Mouse (Mus musculus) embryonic stem cell, embryonic (primary cell): Measurements from ENCODE around the gene March5.
"Not testable (repeated sequence)": the region's sequence is repeated elsewhere in the genome, so short reads cannot be mapped to it uniquely, and the experiment has no call there.

Experiments used
- CTCF ChIA-PET, 4 experiments: fragments of 300-600 bp in 2 of 4; fragments of 350-600 bp in 2 of 4; sonication (Branson Sonifier 250); formaldehyde crosslinking; loops; one replicate each; lab custom pipeline; 2022; ENCODE audit warnings: inconsistent platforms in 2 of 4; lab: Charles Lee
- POLR2A ChIA-PET, 4 experiments: fragments of 300-600 bp in 2 of 4; fragments of 350-600 bp in 2 of 4; sonication (Branson Sonifier 250); formaldehyde crosslinking; loops; one replicate each; lab custom pipeline; 2022; ENCODE audit warnings: antibody characterized with exemption in 4 of 4, inconsistent platforms in 1 of 4; lab: Charles Lee

The March5 gene

GRCm38 (mm10) chr19:37199889-37200288 is 7.5 kb upstream of the March5 start:
- POLR2A ChIA-PET, result no interaction called here
- CTCF ChIA-PET, result interaction anchor here in 1 of 4 experiments (0.6 kb wide), 1 partner anchor 12 kb away, joined by 4 read pairs; no protein-coding TSS in a partner anchor

GRCm38 (mm10) chr19:37203371-37203770 is 4.0 kb upstream of the March5 start:
- CTCF ChIA-PET, result no interaction called here

GRCm38 (mm10) chr19:37205155-37205554 is 2.2 kb upstream of the March5 start:
- CTCF ChIA-PET, result not testable (repeated sequence)
- POLR2A ChIA-PET, result interaction anchor here in 2 of 4 experiments (0.6 to 1.7 kb wide), 4 partner anchors 10 to 267 kb away, joined by 3 to 5 read pairs (median 4); no protein-coding TSS in a partner anchor

More at GRCm38 (mm10) chr19:37203371-37203770, 4.0 kb upstream of the March5 start:
- POLR2A ChIA-PET, result no interaction called here

DNA sequence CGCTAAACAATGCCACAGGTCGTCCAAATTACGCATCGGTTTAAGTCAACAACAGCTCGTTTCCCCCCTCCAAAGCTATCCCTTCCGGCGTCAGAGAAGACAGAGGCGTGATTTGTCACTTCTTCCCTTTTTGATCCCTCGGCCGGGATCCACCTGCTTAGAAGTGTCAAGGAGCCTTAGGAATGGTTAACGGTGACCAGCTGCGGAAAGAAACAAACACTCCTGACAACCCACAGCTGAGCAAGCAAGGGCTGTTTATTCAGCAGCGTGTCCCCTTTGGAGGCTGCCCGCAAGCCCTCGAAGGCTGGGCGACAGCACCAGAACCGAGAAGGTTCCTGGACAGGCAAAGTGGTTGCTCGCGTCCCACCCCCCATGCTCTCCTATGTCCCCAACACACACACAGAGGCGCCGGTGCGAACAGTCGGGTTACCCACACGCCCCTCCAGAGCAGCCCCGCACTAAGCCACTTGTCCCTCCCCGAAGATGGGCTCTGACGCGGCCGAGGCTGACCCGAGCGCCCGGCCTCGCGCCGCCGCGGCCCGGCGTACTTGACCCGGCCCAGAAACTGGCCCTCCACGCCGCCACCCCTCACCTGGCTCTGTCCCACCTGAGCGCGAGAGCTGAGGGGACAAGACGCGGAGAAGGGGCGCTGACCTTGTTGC is 571 bp upstream of the March5 start:
- ChIA-PET POLR2A (interaction anchor here in 3 of 4 experiments (0.6 to 3.0 kb wide), 25 partner anchors 9 to 372 kb away, joined by 3 to 9 read pairs (median 4); partner anchors contain the start of genes Btaf1 (in 1 of the 3), Kif11 (in 1 of the 3) and Tnks2 (in 1 of the 3)), CTCF (interaction anchor here in 3 of 4 experiments (0.5 to 1.0 kb wide), 5 partner anchors 126 to 396 kb away, joined by 3 to 13 read pairs (median 3); no protein-coding TSS in a partner anchor)

- CTCF ChIA-PET, result interaction anchor here in 2 of 4 experiments (1.0 to 2.1 kb wide), 3 partner anchors 63 to 158 kb away, joined by 3 to 8 read pairs (median 3); no protein-coding TSS in a partner anchor
- POLR2A ChIA-PET, result interaction anchor here in 3 of 4 experiments (0.5 to 3.0 kb wide), 12 partner anchors 11 to 1054 kb away, joined by 3 to 9 read pairs (median 3); partner anchors contain the start of genes Hhex (in 1 of the 3) and Tnks2 (in 1 of the 3)
Measured at GRCm38 (mm10) chr19:37208176-37208755, 923 bp downstream of the March5 start, which contains the start of gene Cpeb3. TSS of gene Cpeb3 (minus strand) at chr19:37208601.

- CTCF ChIA-PET, result interaction anchor here in 2 of 4 experiments (1.0 to 2.1 kb wide), 3 partner anchors 64 to 158 kb away, joined by 3 to 8 read pairs (median 3); no protein-coding TSS in a partner anchor
- POLR2A ChIA-PET, result interaction anchor here in 3 of 4 experiments (0.7 to 3.0 kb wide), 12 partner anchors 11 to 375 kb away, joined by 3 to 9 read pairs (median 3); partner anchors contain the start of genes Hhex (in 1 of the 3) and Tnks2 (in 1 of the 3)
Measured at GRCm38 (mm10) chr19:37208986-37209385, 1.6 kb downstream of the March5 start.

- ChIA-PET POLR2A (interaction anchor here (0.7 to 2.4 kb wide), 12 partner anchors 10 to 375 kb away, joined by 3 to 8 read pairs (median 3); partner anchors contain the start of genes Hhex (in 1 of the 4) and Tnks2 (in 1 of the 4)), CTCF (interaction anchor here in 2 of 4 experiments (0.6 to 2.1 kb wide), 5 partner anchors 22 to 159 kb away, joined by 3 to 8 read pairs (median 4); no protein-coding TSS in a partner anchor)
Measured at GRCm38 (mm10) chr19:37209467-37210128, 2.3 kb downstream of the March5 start.

DNA sequence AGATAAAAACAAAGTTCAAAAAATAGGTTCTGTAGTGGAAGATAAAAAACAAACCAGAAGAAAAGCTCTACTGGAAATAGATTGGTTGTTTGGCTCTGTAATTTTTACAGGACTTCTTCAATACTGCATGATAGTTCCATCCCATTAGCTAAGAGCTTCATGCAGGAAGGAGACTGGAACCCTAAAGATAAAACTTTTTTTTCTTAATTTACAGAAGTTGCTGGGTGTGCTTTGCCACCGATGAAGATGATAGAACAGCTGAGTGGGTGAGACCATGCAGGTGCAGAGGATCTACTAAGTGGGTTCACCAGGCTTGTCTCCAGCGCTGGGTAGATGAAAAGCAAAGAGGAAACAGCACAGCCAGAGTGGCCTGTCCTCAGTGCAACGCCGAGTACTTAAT is 3.1 kb downstream of the March5 start:
- POLR2A ChIA-PET, result interaction anchor here in 3 of 4 experiments (0.9 to 2.4 kb wide), 6 partner anchors 10 to 193 kb away, joined by 3 to 8 read pairs (median 3); no protein-coding TSS in a partner anchor
- CTCF ChIA-PET, result interaction anchor here in 1 of 4 experiments (0.9 kb wide), 1 partner anchor 38 kb away, joined by 4 read pairs; no protein-coding TSS in a partner anchor

DNA sequence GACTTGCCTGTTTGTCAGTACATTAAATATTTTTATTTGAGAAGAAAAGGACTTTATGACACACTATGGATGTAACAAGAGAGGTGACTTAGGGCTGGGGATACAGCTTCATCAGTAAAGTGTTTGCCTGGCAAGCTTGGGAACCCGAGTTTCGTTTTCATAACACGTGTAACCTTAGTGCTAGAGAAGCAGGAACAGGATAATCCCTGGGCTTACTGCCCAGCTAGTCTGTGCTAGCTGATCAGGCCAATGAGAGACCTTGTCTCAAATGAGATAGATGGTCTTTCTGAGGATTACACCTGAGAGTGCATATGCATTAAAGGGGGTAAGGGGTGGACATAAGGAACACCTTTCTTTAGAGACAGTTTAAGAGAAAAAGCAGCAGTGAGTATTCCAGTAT is 4.1 kb downstream of the March5 start:
- POLR2A ChIA-PET, result interaction anchor here in 1 of 4 experiments (1.2 to 3.1 kb wide), 4 partner anchors 9 to 26 kb away, joined by 3 to 17 read pairs (median 7); no protein-coding TSS in a partner anchor

DNA sequence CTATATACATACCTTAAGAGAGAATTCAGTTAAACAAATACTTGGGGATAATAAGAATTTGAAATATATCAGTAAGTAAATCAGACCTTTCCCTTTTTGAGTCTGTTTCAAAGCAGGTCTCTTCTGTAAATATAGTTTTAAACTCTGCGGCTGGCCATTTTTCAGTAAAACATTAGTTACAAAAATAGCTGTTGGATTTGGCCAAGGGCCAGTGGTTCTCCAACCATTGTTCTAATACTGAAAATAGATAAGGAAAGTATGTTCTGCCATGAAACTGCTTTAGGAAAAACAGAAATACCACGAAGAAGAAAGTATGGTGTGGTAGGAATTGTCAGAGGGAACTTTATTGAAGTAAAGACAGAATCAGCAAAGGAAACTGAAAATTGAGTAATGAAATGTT is 7.4 kb downstream of the March5 start:
- CTCF ChIA-PET, result no interaction called here
- POLR2A ChIA-PET, result interaction anchor here in 2 of 4 experiments (1.1 to 1.8 kb wide), 3 partner anchors 8 to 20 kb away, joined by 5 to 6 read pairs (median 5); partner anchors contain the start of gene March5 (in 1 of the 2)

More for the DNA sequence above, 4.1 kb downstream of the March5 start:
- CTCF ChIA-PET, result interaction anchor here in 1 of 4 experiments (0.6 kb wide), 1 partner anchor 391 kb away, joined by 9 read pairs; no protein-coding TSS in a partner anchor

DNA sequence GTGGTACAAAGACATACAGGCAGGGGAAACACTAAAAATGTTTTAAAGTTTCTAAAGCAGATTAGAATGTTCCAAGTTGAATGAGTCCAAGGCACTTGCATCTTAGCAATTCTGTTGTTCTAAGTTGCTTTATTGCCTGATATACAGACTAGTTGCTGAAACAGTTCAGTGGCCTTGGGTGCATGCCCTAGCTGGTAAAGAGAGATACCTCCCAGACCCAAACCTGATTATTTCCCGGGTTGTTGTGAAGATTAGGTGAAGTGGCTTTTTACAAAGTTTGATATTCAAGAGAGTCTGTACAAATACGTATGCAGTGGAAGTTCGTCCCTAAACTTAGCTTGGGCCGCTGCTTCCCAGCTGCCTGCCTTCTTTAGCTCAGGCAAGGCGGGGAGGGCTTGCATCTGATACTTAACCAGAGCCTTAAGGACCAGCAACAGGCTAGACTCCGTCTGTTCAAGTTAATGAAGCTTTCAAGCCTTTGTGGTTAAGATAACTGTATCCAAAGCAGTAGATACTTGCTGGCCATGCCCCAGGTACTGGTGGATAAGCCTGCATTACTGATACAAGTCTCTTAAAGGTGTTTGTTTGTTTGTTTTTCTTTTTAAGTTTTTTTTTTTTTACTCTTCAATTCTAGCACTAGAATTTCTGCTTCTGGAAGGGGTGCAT is 18.0 kb downstream of the March5 start:
- ChIA-PET CTCF (interaction anchor here in 1 of 4 experiments (0.5 to 0.9 kb wide), 2 partner anchors 17 to 311 kb away, joined by 3 to 4 read pairs; no protein-coding TSS in a partner anchor), POLR2A (interaction anchor here in 1 of 4 experiments (0.9 kb wide), 1 partner anchor 12 kb away, joined by 3 read pairs; no protein-coding TSS in a partner anchor)

DNA sequence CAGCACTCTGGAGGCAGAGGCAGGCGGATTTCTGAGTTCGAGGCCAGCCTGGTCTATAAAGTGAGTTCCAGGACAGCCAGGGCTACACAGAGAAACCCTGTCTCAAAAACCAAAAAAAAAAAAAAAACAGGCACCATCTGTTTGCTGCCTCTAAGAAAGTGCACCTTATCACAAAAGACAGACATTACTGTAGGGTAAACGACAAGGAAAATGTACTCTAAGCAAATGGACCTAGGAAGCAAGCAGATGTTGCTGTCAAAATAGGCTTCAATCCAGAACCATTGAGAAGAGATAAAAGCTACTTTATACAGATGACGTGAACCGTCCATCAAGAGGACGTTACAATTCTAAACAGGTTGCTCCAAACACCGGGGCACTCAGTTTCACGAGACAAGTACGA is 25.3 kb downstream of the March5 start:
- POLR2A ChIA-PET, result interaction anchor here in 1 of 4 experiments (0.6 to 2.4 kb wide), 2 partner anchors 20 to 106 kb away, joined by 4 to 6 read pairs; no protein-coding TSS in a partner anchor
- CTCF ChIA-PET, result not testable (repeated sequence)

GRCm38 (mm10) chr19:37233561-37234539 is 26.5 kb downstream of the March5 start:
- ChIA-PET POLR2A (interaction anchor here in 3 of 4 experiments (0.6 to 2.5 kb wide), 10 partner anchors 10 to 336 kb away, joined by 3 to 9 read pairs (median 5); partner anchors contain the start of gene March5 (in 1 of the 3)), CTCF (interaction anchor here in 2 of 4 experiments (0.8 to 1.2 kb wide), 3 partner anchors 26 to 365 kb away, joined by 3 to 4 read pairs (median 3); no protein-coding TSS in a partner anchor)

- CTCF ChIA-PET, result interaction anchor here in 2 of 4 experiments (0.5 to 1.4 kb wide), 3 partner anchors 24 to 464 kb away, joined by 3 read pairs; no protein-coding TSS in a partner anchor
- POLR2A ChIA-PET, result interaction anchor here in 2 of 4 experiments (0.7 to 2.5 kb wide), 8 partner anchors 16 to 307 kb away, joined by 3 to 9 read pairs (median 4); partner anchors contain the start of gene March5 (in 1 of the 2)
Measured at GRCm38 (mm10) chr19:37235818-37236217, 28.5 kb downstream of the March5 start.

DNA sequence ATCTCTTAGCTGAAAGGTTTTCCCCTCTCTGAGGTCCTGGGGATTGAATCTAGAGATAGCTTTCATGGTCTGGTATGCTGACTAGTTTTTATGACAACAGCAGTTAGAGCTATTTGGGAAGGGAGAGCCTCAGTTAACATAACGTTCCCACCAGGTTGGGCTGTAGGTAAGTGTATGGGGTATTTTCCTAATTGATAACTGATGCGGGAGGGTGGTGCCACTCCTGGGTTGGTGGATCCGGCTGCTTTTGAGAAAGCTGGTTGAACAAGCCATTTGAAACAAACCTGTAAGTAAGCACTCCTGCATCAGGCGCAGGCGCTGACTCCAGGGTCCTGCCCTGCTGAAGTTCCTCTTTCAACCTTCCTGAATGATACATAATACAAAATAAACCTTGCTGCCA is 30.0 kb downstream of the March5 start:
- CTCF ChIA-PET, result no interaction called here
- POLR2A ChIA-PET, result interaction anchor here in 2 of 4 experiments (0.6 to 4.2 kb wide), 8 partner anchors 11 to 195 kb away, joined by 3 to 17 read pairs (median 3); no protein-coding TSS in a partner anchor
